Mouse (Mus musculus) thymus, adult 2 months (tissue): ENCODE measurements at regions not wholly inside any gene's neighbourhood (a gene's known extent, or its start where the extent isn't known, plus 50 kb on each side); places are given as distances from the start of the nearest gene placed in this dataset.

Experiments
- DNase-seq: peaks from one replicate; pipeline ENCODE4 v3.0.0; 2021
- H3K27ac ChIP-seq: fragments of 200-500 bp; 2 replicates; pipeline ENCODE4 v1.5.1; 2012; ENCODE audit warnings: low read length, control low read depth; ENCODE audit not compliant: control insufficient read depth, insufficient read depth
- H3K27me3 ChIP-seq: fragments of 200-500 bp; 2 replicates; pipeline ENCODE4 v1.6.1; 2012; ENCODE audit warnings: mild to moderate bottlenecking, low read length, moderate library complexity, mixed read lengths; ENCODE audit not compliant: control insufficient read depth, insufficient read depth
- H3K36me3 ChIP-seq: fragments of 200-500 bp; 2 replicates; pipeline ENCODE4 v1.6.1; 2012; ENCODE audit warnings: mild to moderate bottlenecking, low read length, moderate library complexity; ENCODE audit not compliant: control insufficient read depth, insufficient read depth
- H3K4me1 ChIP-seq: fragments of 200-500 bp; replicated peaks from 2 replicates; pipeline ENCODE4 v1.6.1; 2012; ENCODE audit warnings: low read length; ENCODE audit not compliant: control insufficient read depth, insufficient read depth
- H3K4me3 ChIP-seq: fragments of 200-500 bp; 2 replicates; pipeline ENCODE4 v1.5.1; 2012; ENCODE audit warnings: mild to moderate bottlenecking, low read length, control low read depth, moderate library complexity; ENCODE audit not compliant: control insufficient read depth, insufficient read depth
- CTCF ChIP-seq: fragments of 200-500 bp; IDR thresholded peaks from 2 replicates; pipeline ENCODE4 v1.5.1; 2012; ENCODE audit warnings: mild to moderate bottlenecking, control low read depth, low read length, moderate library complexity, borderline replicate concordance; ENCODE audit not compliant: control insufficient read depth, poor library complexity, insufficient read depth; ENCODE audit errors: extremely low read depth
- POLR2A ChIP-seq: fragments of 200-500 bp; IDR thresholded peaks from 2 replicates; pipeline ENCODE4 v1.6.1; 2012; ENCODE audit warnings: mild to moderate bottlenecking, low read length, control low read depth, moderate library complexity; ENCODE audit not compliant: control insufficient read depth, poor library complexity, insufficient read depth; ENCODE audit errors: extremely low read depth
- WGBS: fragments of 180-500 bp; shearing (Covaris S2); methylation state at CpG from one replicate; pipeline ENCODE4 v1.1.7; 2018; 5-methylcytosine and 5-hydroxymethylcytosine counted together

DNA sequence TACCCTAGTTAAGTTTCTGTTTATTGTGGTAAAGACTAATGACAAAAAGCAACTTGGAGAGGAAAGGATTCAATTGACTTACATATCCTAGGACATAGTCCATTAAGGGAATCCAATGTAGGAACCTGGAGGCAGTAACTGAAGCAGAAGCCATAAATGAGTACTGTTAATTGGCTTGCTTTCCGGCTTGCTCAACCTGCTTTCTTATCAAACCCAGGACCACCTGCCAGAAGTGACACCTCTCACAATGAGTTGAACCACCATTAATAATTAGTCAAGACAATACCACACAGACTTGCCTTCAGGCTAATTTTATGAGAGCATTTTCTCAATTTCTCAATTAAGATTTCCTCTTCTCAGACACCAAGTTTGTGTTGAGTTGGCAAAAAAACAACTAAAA, 148.8 kb downstream of the Ccser2 start:
- Histone ChIP-seq H3K4me3 (no peak overlapping the region), H3K27ac (no peak overlapping the region), H3K36me3 (no peaks in the 10 kb centered on the region), H3K4me1 (no peaks in the 10 kb centered on the region), H3K27me3 (no peaks in the 10 kb centered on the region)
- TF ChIP-seq POLR2A (no peak), CTCF (no peak)
- DNase-seq: no peak
- 93% methylated on average over 1 of the region's 1 CpGs for WGBS

- 69% methylated on average over 3 of the region's 3 CpGs for WGBS
- no peak for DNase-seq
- Histone ChIP-seq H3K27me3 (no peaks in the 10 kb centered on the region), H3K4me3 (no peak overlapping the region), H3K4me1 (no peaks in the 10 kb centered on the region), H3K36me3 (no peaks in the 10 kb centered on the region), H3K27ac (no peak overlapping the region)
- TF ChIP-seq CTCF (no peak), POLR2A (no peak)
These were observed 166.2 kb downstream of the Ccser2 start for GRCm38 (mm10) chr14:36802418-36802817.

GRCm38 (mm10) chr14:36799820-36800219, 168.8 kb downstream of the Ccser2 start:
- no peak for DNase-seq
- no peak overlapping the region for H3K4me3 ChIP-seq
- no peak overlapping the region for H3K27ac ChIP-seq
- H3K4me1 ChIP-seq: no peaks in the 10 kb centered on the region
- 83% methylated on average over 1 of the region's 1 CpGs for WGBS
- H3K36me3 ChIP-seq: no peaks in the 10 kb centered on the region
- no peaks in the 10 kb centered on the region for H3K27me3 ChIP-seq
- TF ChIP-seq CTCF (no peak), POLR2A (no peak)

GRCm38 (mm10) chr14:36781882-36782281, 186.7 kb downstream of the Ccser2 start:
- 91% methylated on average over 2 of the region's 2 CpGs for WGBS
- no peak overlapping the region for H3K27ac ChIP-seq

GRCm38 (mm10) chr14:36778956-36779355, 189.6 kb downstream of the Ccser2 start:
- no peaks in the 10 kb centered on the region for H3K36me3 ChIP-seq
- H3K4me3 ChIP-seq: no peak overlapping the region
- WGBS: 71% methylated on average over 1 of the region's 1 CpGs
- no peaks in the 10 kb centered on the region for H3K4me1 ChIP-seq
- no peaks in the 10 kb centered on the region for H3K27me3 ChIP-seq
- TF ChIP-seq POLR2A (no peak), CTCF (no peak)
- H3K27ac ChIP-seq: no peak overlapping the region
- no peak for DNase-seq

More at GRCm38 (mm10) chr14:36781882-36782281, 186.7 kb downstream of the Ccser2 start:
- Histone ChIP-seq H3K4me3 (no peak overlapping the region), H3K36me3 (no peaks in the 10 kb centered on the region), H3K27me3 (no peaks in the 10 kb centered on the region), H3K4me1 (no peaks in the 10 kb centered on the region)
- TF ChIP-seq POLR2A: no peak
- no peak for TF ChIP-seq CTCF
- DNase-seq: no peak

GRCm38 (mm10) chr14:36774349-36774748, 194.2 kb downstream of the Ccser2 start:
- Histone ChIP-seq H3K4me3 (no peak overlapping the region), H3K4me1 (no peaks in the 10 kb centered on the region), H3K36me3 (no peaks in the 10 kb centered on the region), H3K27ac (no peak overlapping the region), H3K27me3 (no peaks in the 10 kb centered on the region)
- WGBS: 82% methylated on average over 3 of the region's 3 CpGs
- no peak for DNase-seq
- no peak for TF ChIP-seq POLR2A
- TF ChIP-seq CTCF: no peak

- no peak overlapping the region for H3K4me3 ChIP-seq
- no peak for DNase-seq
- H3K27me3 ChIP-seq: no peaks in the 10 kb centered on the region
- no peaks in the 10 kb centered on the region for H3K4me1 ChIP-seq
- H3K36me3 ChIP-seq: no peaks in the 10 kb centered on the region
- TF ChIP-seq POLR2A (no peak), CTCF (no peak)
- 87% methylated on average over 4 of the region's 4 CpGs for WGBS
- no peak overlapping the region for H3K27ac ChIP-seq
These were observed 204.2 kb downstream of the Ccser2 start for GRCm38 (mm10) chr14:36764377-36764776.
